Mouse (Mus musculus) right cerebral cortex, adult 2 months (tissue): Measurements from ENCODE around the gene Ring1.
"Not testable (repeated sequence)": the region's sequence is repeated elsewhere in the genome, so short reads cannot be mapped to it uniquely, and the experiment has no call there.

ENCODE experiments used
- DNase-seq, 2 experiments: peaks; one replicate each; pipeline ENCODE4 v3.0.0; 2021 to 2022; ENCODE audit warnings: low spot score in 2 of 2

Ring1 gene

DNA sequence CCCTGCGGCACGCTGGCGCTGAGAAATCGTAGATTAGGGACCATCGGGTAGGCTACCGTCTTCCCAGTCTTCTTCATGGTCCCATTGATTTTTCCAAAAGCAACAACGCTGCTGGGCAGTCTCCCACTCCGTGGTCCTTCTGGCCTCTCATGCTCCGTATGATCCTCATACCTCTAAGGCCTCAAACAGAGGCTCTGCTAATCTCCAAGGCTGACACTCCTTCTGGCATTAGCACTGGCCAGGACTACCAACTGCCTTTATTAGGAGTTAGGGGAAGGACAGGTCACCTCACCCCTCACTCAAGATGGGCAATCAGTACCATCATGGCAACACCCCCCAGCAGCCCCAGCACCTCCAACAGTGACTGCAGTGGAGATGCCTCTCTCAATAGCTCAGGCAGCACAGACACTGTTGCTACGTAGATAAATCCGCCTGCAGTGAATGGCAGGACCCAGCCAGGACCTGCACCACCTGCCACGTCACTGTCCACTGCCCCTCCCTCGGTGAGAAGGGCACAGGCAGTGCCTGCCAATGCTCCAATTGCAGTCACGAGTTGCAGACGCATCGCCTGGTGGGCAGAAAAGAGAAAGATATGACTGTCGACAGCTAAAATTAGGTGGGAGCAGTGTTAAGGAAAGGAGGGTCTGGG lies 4.1 kb upstream of the Ring1 start:
- DNase-seq, result no peak

DNA sequence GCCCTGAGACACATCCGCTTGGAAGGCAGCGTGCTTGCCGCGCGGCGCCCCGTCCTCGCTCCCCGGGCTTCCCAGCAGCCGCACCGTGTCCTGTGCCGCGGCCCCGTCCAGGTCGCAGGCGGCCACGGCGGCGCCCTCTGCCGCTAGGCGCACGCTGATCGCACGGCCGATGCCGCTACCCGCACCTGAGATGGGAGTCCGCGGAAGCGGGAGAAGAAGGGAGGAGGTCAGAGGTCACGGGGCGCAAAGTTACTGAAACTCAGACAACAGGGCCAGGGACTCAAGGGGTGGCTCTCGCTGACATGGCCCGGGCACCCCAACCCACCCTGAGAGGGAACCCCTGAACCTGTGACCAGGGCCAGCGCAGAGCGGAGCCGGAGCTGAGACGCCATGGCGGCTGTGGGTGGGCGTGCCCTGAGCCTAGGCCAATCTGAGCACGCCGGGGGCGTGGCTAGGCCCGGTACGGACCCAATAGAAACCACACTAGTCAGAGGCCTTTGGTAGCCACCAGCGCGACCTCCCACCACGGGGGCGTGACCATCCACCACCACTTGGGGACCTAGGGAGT lies 3.3 kb upstream of the Ring1 start, which contains the start of gene H2-Ke6:
Gene H2-Ke6 (minus strand): TSS at position 405 of the 568 bp plus-strand sequence.
- peak; percentile 87 to 93 for DNase-seq

DNA sequence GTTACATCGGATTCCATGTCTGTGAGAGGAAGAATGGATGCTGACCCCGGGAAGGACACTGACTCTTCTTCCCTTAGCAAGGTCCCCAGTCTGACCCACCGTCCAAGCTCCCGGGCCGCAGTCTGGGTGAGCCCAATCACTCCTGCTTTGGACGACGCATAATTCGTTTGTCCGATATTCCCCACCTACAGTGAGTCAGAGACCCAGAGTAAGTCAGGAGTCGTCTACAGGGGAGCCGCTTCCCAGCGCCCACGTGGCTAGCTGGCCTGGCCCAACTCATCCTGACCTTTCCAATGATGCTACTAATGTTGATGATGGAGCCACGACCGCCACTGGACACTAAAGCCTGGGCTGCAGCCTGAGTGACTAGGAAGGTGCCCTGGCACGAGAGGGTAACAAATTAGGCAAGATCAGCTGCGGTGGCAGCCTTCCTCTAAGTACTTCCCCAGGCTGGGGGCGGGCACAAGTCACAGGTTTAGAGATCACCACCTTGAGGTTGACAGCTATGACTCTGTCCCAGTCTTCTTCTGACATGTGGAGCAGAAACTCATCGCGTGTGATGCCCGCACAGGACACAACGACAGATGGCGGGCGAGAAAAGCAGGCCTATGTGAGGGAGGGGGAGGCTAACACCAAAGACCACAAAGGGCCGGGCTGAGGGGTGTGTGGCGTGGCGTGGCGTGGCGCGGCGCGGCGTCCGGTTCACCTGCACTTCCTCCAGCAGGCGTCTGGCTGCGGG lies 2.6 kb upstream of the Ring1 start:
- no peak for DNase-seq

DNA sequence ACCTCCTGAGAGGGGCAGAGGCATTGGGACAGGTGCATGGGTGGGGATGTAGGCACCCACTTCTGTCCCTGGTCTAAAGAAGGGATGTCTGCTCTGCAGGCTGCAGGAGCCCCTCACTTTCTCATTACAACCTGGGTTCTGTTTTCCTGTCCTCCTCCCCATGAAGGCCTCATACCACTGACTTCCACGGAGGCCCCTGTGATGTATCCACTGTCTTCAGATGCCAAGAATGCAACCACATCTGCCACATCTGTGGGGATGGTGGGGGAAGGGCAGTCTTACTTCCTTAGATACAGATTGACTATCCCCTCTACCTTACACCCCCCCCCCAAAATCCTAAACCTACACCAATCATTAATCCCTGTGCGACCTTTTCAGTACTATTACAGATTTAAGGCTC lies 1.7 kb upstream of the Ring1 start:
- no peak for DNase-seq

DNA sequence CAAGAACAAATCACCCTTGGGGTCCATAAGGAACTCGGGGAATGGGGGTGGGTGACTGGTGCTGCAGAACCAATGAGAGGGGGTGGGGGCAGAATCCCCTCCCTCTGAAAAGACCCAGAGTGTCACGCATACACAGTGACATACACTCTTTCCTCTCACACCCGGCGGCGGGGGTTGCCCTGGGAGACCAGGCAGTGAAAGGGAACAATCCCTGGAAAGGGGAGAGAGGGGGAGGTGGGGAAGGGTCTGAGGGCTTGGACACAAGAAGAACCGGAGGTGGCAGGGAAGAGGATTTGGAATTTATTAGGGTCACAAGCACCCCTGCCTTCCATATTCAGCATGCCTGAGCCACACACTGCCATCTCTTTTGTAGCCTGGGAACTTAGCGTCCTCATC lies 1.3 kb upstream of the Ring1 start:
- no peak for DNase-seq

DNA sequence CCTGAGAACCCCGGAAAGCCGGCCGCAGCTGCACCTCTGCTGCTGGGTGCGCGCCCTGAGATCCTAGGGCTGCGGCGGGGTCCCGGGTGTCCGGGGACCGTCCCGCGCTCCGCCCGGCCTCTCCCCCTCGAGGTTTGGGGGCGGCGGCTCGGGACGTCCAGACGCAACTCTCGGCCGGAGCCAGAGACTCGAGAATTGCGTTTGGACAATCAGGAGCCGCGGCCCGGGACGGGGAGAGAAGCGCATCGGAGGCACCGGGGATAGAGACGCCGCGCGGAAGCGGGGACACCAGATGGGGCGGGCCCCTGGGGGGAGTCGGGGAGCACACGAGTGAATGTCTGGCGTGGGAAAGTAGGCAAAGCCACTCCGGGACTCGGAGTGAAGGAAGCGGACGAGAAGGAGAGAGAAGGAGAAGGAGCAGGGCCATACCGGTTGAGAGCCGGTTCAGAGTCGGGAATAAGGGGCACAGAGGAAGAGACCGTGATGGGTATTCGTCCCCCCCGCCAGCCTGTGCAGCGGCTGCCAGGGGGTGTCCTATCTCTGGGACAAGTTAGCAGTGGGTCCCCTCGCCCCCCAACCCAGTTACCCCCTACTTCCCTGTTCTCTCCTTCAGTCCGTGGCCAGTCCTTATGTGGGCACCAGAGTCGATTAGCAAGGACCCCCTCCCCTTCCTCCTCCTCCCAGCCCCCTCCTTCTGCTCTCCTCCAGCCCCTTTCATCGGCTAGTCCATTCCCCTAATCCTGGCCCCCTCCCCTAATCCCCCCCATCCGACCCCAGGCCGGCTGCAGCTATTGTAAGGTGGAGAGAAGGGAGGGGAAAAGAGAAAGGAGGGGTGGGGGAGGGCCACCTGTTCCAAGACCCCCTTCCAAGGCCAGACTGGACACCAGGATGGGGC lies 628 bp upstream of the Ring1 start:
- no peak for DNase-seq

DNA sequence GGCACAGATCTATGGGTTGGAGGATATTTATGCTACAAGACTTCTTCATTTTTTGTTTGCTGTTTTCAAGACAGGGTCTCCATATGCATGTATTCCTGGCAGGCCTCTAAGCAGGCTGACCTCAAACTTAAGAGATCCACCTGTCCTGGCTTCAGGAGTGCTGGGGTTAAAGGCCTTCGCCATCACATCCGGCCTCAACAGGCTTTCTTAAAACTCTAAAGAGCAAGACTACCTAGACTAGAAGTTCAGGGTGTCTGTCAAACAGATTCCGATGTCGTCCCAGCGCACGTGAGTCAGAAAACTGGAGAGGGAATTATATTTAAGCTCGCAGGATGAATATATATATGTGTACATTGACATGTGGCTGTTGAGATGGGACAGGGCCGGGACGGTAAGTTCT lies 802 bp downstream of the Ring1 start:
- no peak for DNase-seq

DNA sequence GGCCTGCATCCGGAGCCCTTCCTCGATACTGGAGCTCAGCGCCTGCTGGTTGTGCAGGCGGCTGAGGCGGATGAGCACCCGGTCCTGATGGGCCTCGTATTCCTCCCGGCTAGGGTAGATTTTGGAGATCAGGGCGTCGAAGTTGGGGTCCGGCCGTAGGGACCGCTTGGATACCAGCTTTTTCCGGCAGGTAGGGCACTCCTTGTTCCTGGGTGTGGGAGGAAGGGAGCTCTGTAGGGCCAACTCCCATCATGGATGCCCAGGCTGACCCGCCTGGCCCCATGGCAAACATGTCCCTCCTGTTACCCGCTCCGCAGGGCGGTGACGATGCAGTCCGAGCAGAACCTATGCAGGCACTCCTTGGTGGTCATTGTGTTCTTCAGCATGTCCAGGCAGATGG lies 1.5 kb downstream of the Ring1 start:
- DNase-seq, result no peak

DNA sequence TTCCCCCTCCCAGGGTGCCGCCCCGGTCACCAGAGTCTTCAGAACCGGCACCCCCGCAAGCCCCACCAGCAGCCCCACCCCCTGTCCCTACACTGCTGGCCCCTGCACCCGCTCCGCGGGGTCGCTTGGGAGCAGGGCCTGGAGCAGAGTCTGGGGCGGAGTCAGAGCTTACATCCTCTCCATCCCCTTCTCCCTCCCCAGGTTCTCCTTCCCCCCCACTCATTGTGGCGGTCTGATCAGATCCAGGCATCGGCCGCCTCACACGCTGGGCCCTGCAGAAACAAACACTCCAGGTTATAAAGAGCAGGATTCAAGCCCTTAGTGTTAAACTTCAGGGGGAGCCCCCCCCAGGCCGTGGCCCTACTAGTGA lies 2.1 kb downstream of the Ring1 start:
- DNase-seq, result no peak

DNA sequence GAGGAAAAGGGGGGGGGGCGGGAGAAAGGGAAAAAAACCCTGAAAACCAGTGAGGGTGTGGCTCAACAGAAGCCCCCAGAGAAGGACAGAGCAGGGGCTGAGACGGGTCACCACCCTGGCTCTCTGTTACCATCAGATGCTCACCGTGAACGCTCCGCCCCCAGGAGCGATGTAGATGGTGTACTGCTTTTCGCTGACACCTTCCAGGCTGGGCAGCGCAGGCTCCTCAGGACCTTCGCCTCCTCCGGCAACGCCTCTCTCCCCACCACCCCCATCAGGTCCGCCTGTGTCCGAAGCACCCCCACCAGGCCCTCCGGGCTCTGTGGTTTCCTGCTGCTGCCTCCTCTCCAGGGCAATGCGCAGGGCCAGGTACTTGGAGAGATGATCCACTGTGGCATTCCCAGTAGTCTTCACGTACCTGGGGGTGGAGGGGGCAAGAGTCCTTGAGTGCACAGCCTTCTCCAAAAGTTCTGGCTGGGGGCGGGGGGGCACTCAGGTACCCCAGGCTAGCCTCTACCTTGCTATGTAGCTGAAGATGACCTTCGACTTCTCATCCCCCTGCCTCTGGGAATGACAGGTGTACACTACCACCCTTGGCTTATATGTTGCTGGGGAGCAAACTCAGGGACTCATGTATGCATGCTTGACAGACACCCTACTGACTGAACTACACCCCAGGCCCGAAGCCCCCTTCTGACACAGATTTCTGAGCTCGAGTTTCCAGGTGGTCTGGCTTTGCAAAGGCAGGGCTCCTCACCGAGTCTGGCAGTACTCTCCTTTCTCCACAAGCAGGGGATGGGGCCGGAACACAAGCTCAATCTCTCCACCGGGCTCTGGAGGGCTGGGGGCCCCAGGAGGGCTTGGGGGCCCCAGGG lies 2.7 kb downstream of the Ring1 start:
- no peak for DNase-seq

DNA sequence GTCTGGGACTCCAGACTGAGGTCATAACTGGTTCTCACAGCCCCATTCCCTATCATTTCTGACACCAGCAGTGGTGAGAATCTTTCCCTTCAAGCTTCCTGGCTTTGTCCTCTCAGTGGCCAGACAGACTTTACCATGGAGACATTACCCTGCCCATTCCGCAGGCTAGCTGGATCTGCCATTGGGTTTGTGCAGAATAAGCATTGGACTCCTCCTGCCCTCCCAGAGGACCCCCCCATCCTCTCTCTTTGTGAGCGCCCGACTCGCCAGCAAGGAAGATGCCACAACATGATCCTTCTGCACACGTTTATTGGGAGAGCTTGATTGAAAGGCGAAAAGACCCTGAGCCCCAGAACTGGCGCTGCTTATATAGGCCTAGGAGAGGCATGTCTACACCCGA lies 11.0 kb downstream of the Ring1 start:
- no peak for DNase-seq

DNA sequence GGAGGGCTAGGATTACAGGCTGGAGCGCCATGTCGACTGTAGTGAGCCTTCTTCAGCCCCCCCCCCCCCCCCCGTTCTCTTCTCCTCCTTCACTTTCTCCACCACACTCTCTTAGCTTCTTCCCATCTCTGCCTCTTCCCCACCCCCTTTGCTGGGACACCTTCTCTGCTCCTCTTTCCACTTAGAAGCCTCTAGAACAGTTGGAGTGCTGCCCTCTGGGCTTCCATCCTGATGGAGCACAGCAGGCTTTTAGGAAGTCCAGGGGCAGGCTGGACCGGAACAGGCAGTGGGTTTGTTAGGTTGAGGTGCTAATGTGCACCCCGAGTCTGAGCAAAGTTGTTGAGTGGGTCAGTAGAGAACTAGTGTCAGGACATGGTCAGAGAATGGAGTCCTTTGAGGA lies 14.3 kb downstream of the Ring1 start:
- DNase-seq, result no peak

DNA sequence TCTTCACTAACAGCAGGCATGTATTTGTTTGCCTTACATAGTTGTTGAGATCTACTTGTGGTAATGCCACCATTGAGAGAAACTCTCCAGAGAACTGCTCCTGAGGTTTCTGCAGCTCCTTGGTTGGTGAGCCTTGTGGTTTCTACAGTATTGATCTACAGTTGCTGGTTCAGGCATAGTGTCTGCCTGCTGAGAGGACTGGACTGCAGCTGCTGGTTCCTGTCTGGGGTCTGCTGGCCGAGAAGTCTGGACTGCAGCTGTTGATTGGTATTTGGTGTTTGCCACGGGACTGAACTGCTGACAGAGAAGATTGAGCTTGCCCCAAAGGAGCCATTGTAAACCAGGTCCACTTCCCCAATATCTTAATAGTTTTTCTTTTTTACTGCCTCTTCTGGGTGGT lies 17.9 kb downstream of the Ring1 start:
- no peak for DNase-seq

DNA sequence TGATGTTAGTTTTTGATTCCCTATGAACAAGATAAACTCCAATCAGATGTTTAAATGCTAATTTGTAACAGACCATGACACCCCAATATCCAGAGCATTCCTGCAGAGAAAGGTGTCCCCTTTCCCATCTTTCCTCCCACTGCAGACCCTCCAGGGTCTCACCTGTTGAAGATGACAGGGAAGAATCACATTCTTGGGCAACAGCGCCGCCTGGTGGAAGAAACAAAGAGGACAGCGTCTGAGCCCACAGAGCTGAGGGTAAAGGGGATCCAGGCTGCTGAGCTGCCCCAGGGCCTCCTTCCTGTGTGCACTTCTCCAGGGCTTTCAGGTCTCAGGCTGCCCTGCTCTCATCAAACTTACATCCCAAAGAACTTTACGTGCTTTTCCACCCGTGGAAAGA lies 21.1 kb downstream of the Ring1 start:
- DNase-seq, result peak; percentile 18 to 20

DNA sequence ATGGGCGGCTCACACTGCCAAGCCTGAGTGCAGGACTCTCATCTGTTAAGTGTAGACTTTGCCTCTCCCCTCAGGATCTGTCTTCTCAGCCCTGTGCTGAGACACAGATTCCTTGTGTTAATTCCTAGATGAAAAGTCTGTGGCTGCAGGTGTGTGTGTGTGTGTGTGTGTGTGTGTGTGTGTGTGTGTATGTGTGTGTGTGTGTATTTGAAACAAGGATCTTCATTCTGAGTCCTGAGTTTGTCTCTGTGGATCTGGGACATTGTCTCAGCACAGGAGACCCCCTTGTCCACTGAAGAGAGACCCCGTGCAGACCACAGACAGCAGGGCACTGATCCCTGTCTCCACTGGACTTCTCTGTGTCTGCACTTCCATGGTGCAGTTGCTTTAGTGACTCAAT lies 23.7 kb downstream of the Ring1 start:
- not testable (repeated sequence) for DNase-seq

DNA sequence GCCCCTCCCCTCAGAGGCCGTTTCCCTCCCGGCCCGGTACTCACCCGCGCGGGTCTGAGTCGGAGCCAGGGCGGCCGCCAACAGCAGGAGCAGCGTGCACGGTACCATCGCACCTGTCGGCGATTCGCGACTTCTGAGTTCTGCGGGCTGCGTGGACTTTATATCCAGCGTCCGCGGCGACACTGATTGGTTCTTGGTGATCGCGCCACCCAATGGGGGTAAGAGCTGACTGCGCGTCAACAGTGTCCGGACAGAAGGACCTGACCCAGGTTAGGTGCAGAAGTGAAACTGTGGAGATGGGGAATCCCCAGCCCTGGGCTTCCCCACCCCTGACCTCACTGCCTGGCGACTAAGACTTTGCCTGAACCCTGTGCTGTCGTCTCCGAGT lies 24.3 kb downstream of the Ring1 start, which contains the start of gene H2-K1:
Gene H2-K1 (minus strand): TSS at position 198 of the 388 bp plus-strand sequence.
- DNase-seq, result peak; percentile 57 to 76

DNA sequence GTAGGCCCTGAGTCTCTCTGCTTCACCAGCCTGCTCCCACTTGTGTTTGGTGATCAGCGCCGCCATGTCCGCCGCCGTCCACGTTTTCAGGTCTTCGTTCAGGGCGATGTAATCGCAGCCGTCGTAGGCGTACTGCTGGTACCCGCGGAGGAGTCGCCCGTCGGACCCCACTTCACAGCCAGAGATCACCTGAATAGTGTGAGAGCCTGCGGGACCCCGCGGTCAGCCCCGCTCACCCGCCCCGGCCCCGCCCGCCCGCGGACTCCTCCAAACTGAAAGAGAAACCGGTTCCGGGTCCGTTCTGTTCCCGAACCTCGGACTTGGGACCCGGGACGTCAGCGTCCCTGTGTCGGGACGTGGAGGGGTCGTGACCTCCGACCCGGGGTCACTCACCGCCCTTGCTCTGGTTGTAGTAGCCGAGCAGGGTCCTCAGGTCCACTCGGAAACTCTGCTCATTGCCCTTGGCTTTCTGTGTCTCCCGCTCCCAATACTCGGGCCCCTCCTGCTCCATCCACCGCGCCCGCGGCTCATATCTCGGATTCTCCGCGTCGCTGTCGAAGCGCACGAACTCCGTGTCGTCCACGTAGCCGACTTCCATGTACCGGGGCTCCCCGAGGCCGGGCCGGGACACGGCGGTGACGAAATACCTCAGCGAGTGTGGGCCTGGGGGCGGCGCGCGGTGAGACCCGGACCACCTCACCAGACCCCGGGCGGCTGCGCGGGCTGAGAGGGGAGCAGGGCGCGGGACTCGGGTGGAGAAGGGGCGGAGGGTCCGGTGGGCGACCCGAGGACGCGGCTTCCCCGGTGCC lies 24.9 kb downstream of the Ring1 start:
- no peak for DNase-seq

DNA sequence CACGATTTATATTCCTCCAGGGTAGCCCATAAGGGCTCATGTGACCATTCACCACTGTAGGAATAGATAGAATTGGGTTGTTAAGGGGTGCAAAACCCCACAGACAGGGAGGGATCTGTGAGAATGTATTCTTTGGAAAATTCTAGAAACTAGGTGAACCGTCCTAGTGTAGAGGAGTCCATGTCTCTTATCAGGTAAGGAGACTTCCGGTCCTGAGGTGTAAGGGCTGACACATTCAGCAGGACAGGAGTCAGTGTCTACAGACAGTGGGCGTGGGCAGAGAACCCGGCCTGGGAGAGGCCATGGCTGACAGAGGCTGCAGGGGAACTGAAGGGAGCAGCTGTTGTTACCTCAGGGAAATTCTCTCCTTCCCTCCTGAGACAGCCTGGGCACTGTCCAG lies 25.8 kb downstream of the Ring1 start:
- DNase-seq, result not testable (repeated sequence)

DNA sequence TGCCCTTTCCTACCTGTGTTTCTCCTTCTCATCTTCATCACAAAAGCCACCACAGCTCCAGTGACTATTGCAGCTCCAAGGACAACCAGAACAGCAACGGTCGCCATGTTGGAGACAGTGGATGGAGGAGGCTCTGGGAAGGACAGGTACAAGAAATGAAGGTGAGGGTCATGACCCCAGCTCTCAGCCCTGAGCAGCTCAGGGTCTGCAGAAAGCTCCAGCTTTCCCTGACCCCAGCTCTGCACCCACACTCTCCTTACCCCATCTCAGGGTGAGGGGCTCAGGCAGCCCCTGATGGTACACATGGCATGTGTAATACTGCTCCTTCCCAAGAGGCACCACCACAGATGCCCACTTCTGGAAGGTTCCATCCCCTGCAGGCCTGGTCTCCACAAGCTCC lies 27.5 kb downstream of the Ring1 start:
- not testable (repeated sequence) for DNase-seq

DNA sequence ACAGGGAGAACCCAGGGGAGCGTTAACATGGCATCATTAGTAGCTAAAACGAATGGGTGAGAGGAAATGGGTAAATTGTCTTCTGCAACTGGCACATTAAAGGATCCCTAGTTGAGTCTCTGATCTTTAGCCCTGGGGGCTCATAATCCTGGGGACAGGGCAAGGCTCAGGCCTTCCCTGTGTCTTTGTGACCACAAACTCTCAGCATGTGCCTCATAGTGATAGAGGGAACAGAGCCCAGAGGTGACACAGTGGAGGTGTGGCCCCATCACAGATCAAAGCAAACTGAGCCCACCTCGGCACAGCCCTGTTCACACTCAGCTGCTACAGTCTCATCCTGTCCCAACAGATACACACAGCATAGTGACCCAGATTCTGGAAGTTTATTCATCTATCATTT lies 28.8 kb downstream of the Ring1 start:
- DNase-seq, result no peak
